Mouse (Mus musculus) ES-Bruce4 (cell line): ENCODE results near the gene Muc13. TPM values are rescaled to one million over a fixed set of nuclear protein-coding genes. Genes with fewer than 3 reads are reported as not detected.
A peak's percentile ranks its signal among the peaks of the same experiment; 100 is the strongest.

Source experiments
- H3K27ac ChIP-seq: 2 replicates; pipeline ENCODE4 v1.5.1; 2012; ENCODE audit warnings: low read length, inconsistent platforms; ENCODE audit not compliant: insufficient read depth
- H3K27me3 ChIP-seq: 2 replicates; pipeline ENCODE4 v1.6.1; 2012; ENCODE audit warnings: mild to moderate bottlenecking, low read length, inconsistent platforms; ENCODE audit not compliant: control insufficient read depth, poor library complexity, insufficient read depth, severe bottlenecking
- H3K36me3 ChIP-seq: 2 replicates; pipeline ENCODE4 v1.6.1; 2012; ENCODE audit warnings: inconsistent platforms, mild to moderate bottlenecking, low read length, moderate library complexity; ENCODE audit not compliant: control insufficient read depth, poor library complexity, insufficient read depth, severe bottlenecking
- H3K4me1 ChIP-seq: one replicate; pipeline ENCODE4 v1.8.1; 2011; ENCODE audit warnings: low read length; ENCODE audit not compliant: control insufficient read depth, insufficient read depth
- H3K4me3 ChIP-seq: 2 replicates; pipeline ENCODE4 v1.5.1; 2011; ENCODE audit warnings: low read depth, mild to moderate bottlenecking, low read length
- H3K9ac ChIP-seq: 2 replicates; pipeline ENCODE4 v1.6.1; 2012; ENCODE audit warnings: low read depth, mild to moderate bottlenecking, inconsistent platforms; ENCODE audit not compliant: poor library complexity, severe bottlenecking
- H3K9me3 ChIP-seq: replicated peaks from 2 replicates; pipeline ENCODE4 v1.6.1; 2012; ENCODE audit warnings: mild to moderate bottlenecking, low read length, inconsistent platforms; ENCODE audit not compliant: control insufficient read depth, poor library complexity, insufficient read depth, severe bottlenecking
- CTCF ChIP-seq: IDR thresholded peaks from one replicate; pipeline ENCODE4 v1.8.1; 2011; ENCODE audit warnings: low read depth, low read length
- EP300 ChIP-seq: IDR thresholded peaks from 2 replicates; pipeline ENCODE4 v1.6.1; 2011; ENCODE audit warnings: low read depth, low read length; ENCODE audit not compliant: insufficient read depth
- POLR2A ChIP-seq: IDR thresholded peaks from one replicate; pipeline ENCODE4 v1.8.1; 2011; ENCODE audit warnings: low read length; ENCODE audit not compliant: insufficient read depth
- polyA plus RNA-seq: library from polyadenylated mRNA; stranded (reverse); fragments of >200 nt; gene quantifications from 2 replicates; pipeline ENCODE4 v1.2.4, GENCODE M21; 2011; ENCODE audit warnings: low read depth; ENCODE audit not compliant: missing spikeins, insufficient read depth, insufficient read length

The Muc13 gene
- polyA plus RNA-seq, 1 experiment, result not detected

- H3K4me1 ChIP-seq, result peaks cover 2% of the 10 kb centered on the region
- no peaks in the 10 kb centered on the region for H3K9me3 ChIP-seq
- no peak overlapping the region for H3K27ac ChIP-seq
- TF ChIP-seq EP300 (no peak), CTCF (peak; percentile 28), POLR2A (no peak)
- H3K4me3 ChIP-seq, result no peak overlapping the region
- H3K36me3 ChIP-seq, result no peaks in the 10 kb centered on the region
- no peak overlapping the region for H3K9ac ChIP-seq
- no peaks in the 10 kb centered on the region for H3K27me3 ChIP-seq
Measured at GRCm38 (mm10) chr16:33797860-33798259, 4.0 kb downstream of the Muc13 start.

GRCm38 (mm10) chr16:33810002-33810401 lies 16.2 kb downstream of the Muc13 start:
- Histone ChIP-seq H3K4me3 (no peak overlapping the region), H3K27ac (no peak overlapping the region), H3K9me3 (no peaks in the 10 kb centered on the region; the same call in 1 of the 2 replicates), H3K36me3 (no peaks in the 10 kb centered on the region), H3K9ac (no peak overlapping the region), H3K4me1 (peaks cover 2% of the 10 kb centered on the region), H3K27me3 (no peaks in the 10 kb centered on the region)
- no peak for TF ChIP-seq POLR2A
- no peak for TF ChIP-seq EP300
- TF ChIP-seq CTCF, result peak; percentile 49

- Histone ChIP-seq H3K9me3 (no peaks in the 10 kb centered on the region), H3K36me3 (no peaks in the 10 kb centered on the region), H3K9ac (no peak overlapping the region), H3K4me1 (no peaks in the 10 kb centered on the region), H3K4me3 (no peak overlapping the region), H3K27ac (no peak overlapping the region), H3K27me3 (no peaks in the 10 kb centered on the region)
- TF ChIP-seq EP300, result no peak
- TF ChIP-seq CTCF, result no peak
- no peak for TF ChIP-seq POLR2A
Measured at GRCm38 (mm10) chr16:33818413-33819165, 24.8 kb downstream of the Muc13 start.

- Histone ChIP-seq H3K4me1 (no peaks in the 10 kb centered on the region), H3K9ac (no peak overlapping the region), H3K9me3 (no peaks in the 10 kb centered on the region), H3K36me3 (no peaks in the 10 kb centered on the region), H3K27ac (no peak overlapping the region), H3K27me3 (no peaks in the 10 kb centered on the region), H3K4me3 (no peak overlapping the region)
- TF ChIP-seq CTCF, result peak; percentile 58
- TF ChIP-seq POLR2A, result no peak
- TF ChIP-seq EP300, result no peak
Measured at GRCm38 (mm10) chr16:33820269-33821178, 26.7 kb downstream of the Muc13 start.

GRCm38 (mm10) chr16:33824603-33825002 lies 30.8 kb downstream of the Muc13 start:
- no peaks in the 10 kb centered on the region for H3K9me3 ChIP-seq
- H3K27ac ChIP-seq, result no peak overlapping the region
- H3K27me3 ChIP-seq, result no peaks in the 10 kb centered on the region
- H3K4me3 ChIP-seq, result no peak overlapping the region
- TF ChIP-seq CTCF, result no peak
- TF ChIP-seq EP300, result no peak
- no peak for TF ChIP-seq POLR2A
- no peaks in the 10 kb centered on the region for H3K4me1 ChIP-seq
- no peaks in the 10 kb centered on the region for H3K36me3 ChIP-seq
- H3K9ac ChIP-seq, result no peak overlapping the region
